Mouse (Mus musculus) lung, postnatal 4 days (tissue): ENCODE measurements around the gene Tcl1b5.
"Not testable (repeated sequence)": the region's sequence is repeated elsewhere in the genome, so short reads cannot be mapped to it uniquely, and the experiment has no call there.

Source experiments
- DNase-seq, 2 experiments: peaks; one replicate each; pipeline ENCODE4 v3.0.0; 2021

Gene Tcl1b5

GRCm38 (mm10) chr12:105176044-105176443 lies at the start of gene Tcl1b5:
Tcl1b5 (plus strand) TSS chr12:105176344.
- not testable (repeated sequence) for DNase-seq

- no peak for DNase-seq
Measured at GRCm38 (mm10) chr12:105126516-105126915, 49.6 kb upstream of the Tcl1b5 start.

DNA sequence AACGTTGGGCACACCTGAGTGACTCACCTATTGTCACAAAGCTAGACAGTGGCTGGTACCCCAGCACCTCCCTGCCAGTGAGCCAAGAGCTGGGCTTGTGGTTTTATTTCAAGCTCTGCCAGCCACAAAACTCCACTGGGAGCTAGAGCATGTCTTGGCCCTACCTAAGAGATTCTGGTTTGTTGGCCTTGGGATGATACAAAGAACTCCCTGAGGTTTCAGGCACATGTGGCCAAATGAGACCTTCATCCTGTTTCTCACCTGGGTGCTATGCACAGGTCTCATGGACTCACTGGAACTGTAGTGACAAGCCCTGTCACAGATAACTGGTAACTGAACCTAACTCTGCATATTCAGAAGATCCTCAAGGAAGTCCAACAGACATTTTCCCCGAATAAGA lies 48.5 kb upstream of the Tcl1b5 start:
- no peak for DNase-seq

GRCm38 (mm10) chr12:105129494-105130205 lies 46.5 kb upstream of the Tcl1b5 start:
- not testable (repeated sequence) for DNase-seq

DNA sequence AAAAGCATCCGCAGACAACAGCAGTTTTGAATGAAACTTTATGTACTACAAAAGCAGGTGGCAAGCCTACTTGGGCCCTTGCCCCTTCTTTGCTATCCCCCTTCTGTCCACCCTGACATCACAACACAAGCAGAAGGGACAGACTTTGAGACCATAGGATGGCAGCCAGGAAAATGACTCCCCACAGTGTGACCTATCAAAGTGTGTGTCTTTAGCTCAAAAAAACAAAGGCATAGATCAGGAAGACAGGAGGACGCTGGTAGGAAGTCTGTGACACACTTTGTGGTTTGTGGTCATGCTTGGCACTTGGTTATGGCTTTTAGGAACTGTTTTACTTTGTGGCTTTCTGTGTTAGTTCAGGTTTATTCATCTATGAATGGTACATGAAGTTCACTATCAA lies 42.0 kb upstream of the Tcl1b5 start:
- not testable (repeated sequence) for DNase-seq

DNA sequence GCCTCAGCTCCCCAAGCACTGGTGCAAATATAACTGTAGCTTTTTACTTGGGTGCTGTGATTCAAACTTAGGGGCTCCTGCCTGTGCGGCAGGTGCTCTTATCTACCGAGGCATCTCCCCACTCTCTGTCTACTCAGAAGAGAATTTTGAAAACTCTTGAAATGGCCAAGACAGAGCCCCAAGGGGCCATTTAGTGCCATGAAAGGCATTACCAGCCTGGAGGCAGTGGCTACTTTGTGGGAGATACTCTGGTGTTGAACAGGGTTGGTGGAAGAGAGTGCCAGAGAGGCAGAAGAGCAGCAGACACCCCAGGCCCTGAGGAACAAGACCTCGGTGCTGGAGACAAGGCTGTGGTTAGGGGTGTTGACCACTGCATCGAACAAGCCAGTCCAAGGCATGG lies 41.3 kb upstream of the Tcl1b5 start:
- peak in 1 of 2 experiments; percentile 13 for DNase-seq

DNA sequence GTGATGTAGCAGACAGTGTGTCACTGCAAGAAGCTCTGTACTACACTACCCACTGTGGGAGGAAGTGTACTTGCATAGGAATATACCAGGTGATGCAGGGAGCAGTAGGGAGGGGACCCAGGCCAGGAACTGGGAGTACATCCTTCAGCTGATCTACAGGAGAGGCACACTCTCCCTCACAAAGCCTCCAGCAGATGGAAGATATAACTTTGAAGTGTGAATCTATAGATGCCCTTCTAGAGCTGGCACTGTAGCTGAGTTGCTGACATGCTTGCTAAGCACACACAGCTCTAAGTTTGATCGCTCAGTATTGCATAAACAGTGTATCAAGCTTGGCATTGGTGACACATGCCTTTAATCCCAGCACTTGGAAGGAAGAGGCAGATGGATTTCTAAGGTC lies 38.4 kb upstream of the Tcl1b5 start:
- not testable (repeated sequence) for DNase-seq

DNA sequence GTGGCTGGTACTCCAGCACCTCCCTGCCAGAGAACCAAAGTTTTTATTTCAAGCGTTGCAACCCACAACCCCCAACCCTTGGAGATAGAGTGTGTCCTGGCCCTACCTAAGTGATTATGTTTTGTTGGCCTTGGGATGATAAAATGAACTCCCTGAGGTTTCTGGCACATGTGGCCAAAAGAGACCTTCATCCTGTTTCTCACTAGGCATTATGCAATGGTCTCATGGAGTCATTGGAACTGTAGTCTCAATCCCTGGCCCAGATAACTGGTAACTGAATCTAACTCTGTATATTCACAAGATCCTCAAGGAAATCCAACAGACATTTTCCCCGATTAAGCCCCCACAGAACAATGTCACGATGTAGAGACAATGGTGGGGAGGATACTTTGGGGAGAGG lies 33.0 kb upstream of the Tcl1b5 start:
- no peak for DNase-seq

GRCm38 (mm10) chr12:105144928-105145327 lies 31.2 kb upstream of the Tcl1b5 start:
- peak in 1 of 2 experiments; percentile 8 for DNase-seq

DNA sequence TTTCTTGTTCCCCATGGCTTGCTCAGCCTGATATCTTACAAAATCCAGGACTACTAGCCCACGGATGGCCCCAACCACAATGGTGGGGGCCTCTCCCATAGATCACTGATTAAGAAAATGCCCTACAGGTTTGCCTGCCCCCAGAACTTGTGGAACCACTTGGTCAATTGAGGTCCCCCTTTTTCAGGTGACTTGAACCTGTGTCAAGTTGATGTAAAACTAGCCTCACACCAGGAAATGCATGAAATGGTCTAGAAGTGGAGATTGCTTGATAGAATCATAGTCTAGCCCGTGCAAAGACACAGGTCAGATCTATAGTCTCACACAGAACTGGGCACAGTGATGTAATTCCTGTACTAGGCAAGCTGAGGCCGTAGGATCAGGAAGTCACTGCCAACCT lies 30.4 kb upstream of the Tcl1b5 start, which contains the start of gene Tcl1b2:
Gene Tcl1b2, plus strand, starts transcription at position 301 of the 400 bp plus-strand sequence.
- DNase-seq: no peak

- not testable (repeated sequence) for DNase-seq
Measured at GRCm38 (mm10) chr12:105155286-105155685, 20.9 kb upstream of the Tcl1b5 start.

DNA sequence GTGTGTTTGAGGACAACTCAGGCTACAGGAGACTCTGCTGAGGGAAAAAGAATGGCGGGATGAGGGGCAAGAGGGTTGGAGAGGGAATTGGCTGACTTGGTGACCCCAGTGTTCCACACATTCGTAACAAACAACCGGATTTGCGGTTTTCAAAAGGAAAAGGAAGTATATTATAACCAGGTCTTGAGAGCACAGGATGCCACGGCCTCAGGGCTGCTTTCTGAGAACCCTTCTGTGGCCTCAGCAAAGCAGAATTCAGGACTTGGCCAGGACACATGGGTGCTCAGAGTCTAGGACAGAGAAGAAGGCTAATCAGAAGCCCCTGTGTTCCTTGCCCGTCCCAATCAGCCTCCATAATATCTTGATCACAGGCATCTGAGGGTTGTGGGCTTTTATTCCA lies 17.3 kb upstream of the Tcl1b5 start:
- no peak for DNase-seq

DNA sequence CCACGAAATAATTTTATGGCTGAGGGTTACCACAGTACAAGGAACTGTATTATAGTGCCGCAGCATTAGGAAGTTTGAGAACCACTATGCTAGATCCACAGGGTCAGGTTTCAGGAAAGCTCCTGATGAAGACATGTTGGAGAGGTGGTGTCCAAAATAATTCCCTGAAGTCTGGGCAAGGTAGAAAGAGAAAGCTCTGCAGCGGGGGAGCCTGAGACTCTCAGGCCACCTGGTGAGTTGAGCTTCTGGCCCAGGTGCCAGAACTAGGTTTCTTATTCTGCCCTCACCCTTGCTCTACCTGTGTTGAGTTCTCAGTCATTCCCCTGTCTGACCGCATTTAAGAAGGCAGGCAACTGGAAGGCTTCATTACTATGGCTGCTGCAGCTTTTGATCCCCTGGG lies 16.8 kb upstream of the Tcl1b5 start, which contains the start of gene Tcl1b1:
Gene Tcl1b1, plus strand, starts transcription at position 301 of the 400 bp plus-strand sequence.
- no peak for DNase-seq

DNA sequence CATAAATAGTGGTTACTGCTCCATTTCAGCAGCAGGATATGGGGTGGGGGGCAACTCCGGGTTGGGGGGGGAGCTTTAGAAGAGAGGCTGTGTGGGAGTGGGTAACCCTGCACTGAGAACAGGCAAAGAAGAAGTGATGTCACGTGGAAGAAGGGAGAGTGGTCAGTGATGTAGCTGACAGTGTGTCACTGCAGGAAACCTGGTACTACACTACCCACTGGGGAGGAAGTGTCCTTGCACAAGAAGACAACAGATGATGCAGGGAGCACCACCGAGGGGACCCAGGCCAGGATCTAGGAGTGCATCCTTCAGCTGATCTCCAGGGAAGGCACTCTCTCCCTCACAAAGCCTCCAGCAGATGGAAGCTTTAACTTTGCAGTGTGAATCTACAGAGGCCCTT lies 9.4 kb upstream of the Tcl1b5 start:
- no peak for DNase-seq

DNA sequence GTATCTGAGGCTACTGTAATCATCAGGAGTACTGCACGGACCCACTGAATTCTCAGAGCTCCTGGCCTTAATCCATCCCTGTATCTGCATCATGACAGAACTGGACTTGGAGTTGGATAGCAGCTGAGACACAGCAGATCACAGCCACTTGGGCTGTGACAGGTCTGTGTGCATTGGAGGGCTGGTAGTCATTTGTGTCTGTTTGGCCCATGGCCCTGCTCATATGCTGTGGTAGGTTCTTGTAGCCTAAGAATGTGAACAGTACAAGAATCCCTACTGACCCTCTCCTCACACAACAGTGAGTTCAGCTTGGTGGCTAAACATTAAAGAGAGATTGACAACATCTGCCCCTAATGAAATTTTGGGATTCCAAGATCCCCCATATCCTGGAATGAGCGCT lies 2.8 kb upstream of the Tcl1b5 start:
- peak; percentile 31 to 85 for DNase-seq

- peak; percentile 42 to 61 for DNase-seq
Measured at GRCm38 (mm10) chr12:105174318-105174717, 1.8 kb upstream of the Tcl1b5 start.

DNA sequence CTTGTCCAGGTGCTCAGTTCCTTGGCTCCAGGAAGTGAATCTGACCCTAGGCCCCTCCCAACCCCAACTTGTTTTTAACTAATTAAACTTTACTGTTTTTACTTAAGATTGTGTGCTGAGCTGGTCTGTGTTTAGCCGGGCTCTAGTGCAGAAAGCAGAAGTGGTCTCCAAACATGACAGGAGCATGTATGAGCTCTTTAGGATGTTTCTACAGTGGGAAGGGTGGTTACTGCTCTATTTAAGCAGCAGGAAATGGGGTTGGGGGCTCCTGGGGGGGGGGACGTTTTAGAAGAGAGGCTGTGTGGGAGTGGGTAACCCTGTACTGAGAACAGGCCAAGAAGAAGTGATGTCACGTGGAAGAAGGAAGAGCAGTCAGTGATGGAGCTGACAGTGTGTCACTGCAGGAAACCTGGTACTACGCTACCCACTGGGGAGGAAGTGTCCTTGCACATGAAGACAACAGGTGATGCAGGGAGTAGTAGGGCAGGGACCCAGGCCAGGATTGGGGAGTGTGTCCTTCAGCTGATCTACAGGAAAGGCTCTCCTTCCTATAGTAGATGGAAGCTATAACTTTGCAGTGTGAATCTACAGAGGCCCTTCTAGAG lies 5.0 kb downstream of the Tcl1b5 start:
- DNase-seq: not testable (repeated sequence)

- DNase-seq: not testable (repeated sequence)
Measured at GRCm38 (mm10) chr12:105188980-105189379, 12.8 kb downstream of the Tcl1b5 start.

DNA sequence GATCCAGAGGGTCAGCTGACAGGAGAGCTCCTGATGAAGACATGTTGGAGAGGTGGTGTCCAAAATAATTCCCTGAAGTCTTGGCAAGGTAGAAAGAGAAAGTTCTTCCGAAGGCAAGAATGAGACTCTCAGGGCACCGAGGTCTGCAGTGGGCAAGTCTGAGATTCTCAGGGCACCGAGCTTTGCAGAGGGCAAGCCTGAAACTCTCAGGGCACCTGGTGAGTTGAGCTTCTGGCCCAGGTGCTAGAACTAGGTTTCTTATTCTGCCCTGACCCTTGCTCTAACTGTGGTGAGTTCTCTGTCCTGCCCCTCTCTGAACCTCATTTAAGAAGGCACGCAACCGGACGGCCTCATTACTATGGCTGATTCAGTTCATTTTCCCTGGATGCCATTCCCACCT lies 14.6 kb downstream of the Tcl1b5 start, which contains the start of gene Tcl1b3:
Gene Tcl1b3, plus strand, starts transcription at position 301 of the 400 bp plus-strand sequence.
- DNase-seq: not testable (repeated sequence)

DNA sequence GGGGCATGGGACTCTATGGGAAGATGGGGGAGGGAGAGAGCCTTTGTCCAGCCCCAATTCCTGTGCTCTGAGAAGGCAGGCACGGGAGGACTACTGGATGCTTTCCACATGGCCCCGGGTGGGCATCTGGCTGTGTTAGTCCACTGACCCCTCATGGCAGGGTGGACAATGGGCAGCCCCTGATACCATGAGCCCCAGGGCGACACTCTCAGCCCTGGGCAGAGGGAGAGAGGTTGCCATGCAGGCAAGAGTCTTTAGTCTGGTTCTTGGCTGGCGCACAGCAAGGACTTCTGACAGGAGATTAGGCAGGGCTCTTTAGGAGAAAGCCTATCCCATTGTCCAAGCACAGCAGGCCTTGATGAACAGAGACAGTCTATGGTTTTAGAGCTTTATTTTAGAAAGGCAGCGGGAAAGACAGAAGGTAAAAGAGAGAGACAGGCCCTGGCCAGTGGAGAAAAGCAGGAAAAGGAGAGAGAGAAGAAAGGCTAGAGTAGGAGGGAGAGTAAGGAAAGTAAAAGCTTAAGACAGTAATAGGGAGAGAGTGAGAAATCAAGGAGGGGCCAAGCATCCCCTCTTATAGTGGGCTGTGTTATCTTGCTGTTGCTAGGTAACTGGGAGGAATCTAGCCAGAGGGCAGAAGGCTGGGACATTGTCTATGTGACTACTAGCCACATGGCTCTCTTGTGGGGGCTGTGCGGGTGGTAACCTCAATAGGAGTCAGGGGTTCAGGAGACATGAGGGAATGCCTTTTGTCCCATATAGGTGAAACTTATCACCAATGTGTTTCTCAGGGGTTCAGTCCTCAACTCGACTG lies 23.7 kb downstream of the Tcl1b5 start:
- not testable (repeated sequence) for DNase-seq

GRCm38 (mm10) chr12:105201657-105202056 lies 25.5 kb downstream of the Tcl1b5 start, which contains the start of gene Tcl1b4:
Tcl1b4 (plus strand) TSS chr12:105201957.
- DNase-seq: not testable (repeated sequence)

- no peak for DNase-seq
Measured at GRCm38 (mm10) chr12:105207071-105207470, 30.9 kb downstream of the Tcl1b5 start.

GRCm38 (mm10) chr12:105208441-105208840 lies 32.3 kb downstream of the Tcl1b5 start:
- DNase-seq: no peak
